Mouse (Mus musculus) heart, embryonic 14.5 days (tissue): ENCODE data around the gene Ccl17. TPM values are rescaled to one million over a fixed set of nuclear protein-coding genes. Genes with fewer than 3 reads are reported as not detected.

Experiments
- ATAC-seq: fragments of 200-750 bp; cut with Nextera tagmentation; 2 replicates; pipeline ENCODE4 v1.8.0; 2017; ENCODE audit warnings: low read depth, moderate TSS enrichment; ENCODE audit not compliant: insufficient number of reproducible peaks, insufficient read depth, low FRiP score
- H3K27ac ChIP-seq, 2 experiments: fragments of 200-500 bp in 1 of 2; fragments of 300-500 bp in 1 of 2; sonication (generic) in 1 of 2; replicated peaks in 1 of 2; 2 replicates each; pipeline ENCODE4 v1.5.1; 2012 to 2014; ENCODE audit warnings: low read depth in 2 of 2, low read length in 2 of 2, control low read depth in 1 of 2, mild to moderate bottlenecking in 1 of 2, mixed read lengths in 1 of 2; ENCODE audit not compliant: control insufficient read depth in 1 of 2, insufficient read depth in 1 of 2
- H3K27me3 ChIP-seq: fragments of 300-500 bp; sonication (generic); 2 replicates; pipeline ENCODE4 v1.6.1; 2014; ENCODE audit warnings: mild to moderate bottlenecking, low read length, control low read depth; ENCODE audit not compliant: control insufficient read depth, insufficient read depth
- H3K36me3 ChIP-seq: fragments of 300-500 bp; sonication (generic); 2 replicates; pipeline ENCODE4 v1.6.1; 2014; ENCODE audit warnings: mild to moderate bottlenecking, control low read depth, low read length, mixed read lengths; ENCODE audit not compliant: control insufficient read depth, insufficient read depth
- H3K4me1 ChIP-seq, 2 experiments: fragments of 200-500 bp in 1 of 2; fragments of 300-500 bp in 1 of 2; sonication (generic) in 1 of 2; 2 replicates each; pipeline ENCODE4 v1.6.1; 2012 to 2014; ENCODE audit warnings: low read length in 2 of 2, control low read depth in 1 of 2, mixed read lengths in 1 of 2; ENCODE audit not compliant: control insufficient read depth in 2 of 2, insufficient read depth in 2 of 2
- H3K4me2 ChIP-seq: fragments of 300-500 bp; sonication (generic); 2 replicates; pipeline ENCODE4 v1.6.1; 2014; ENCODE audit warnings: mild to moderate bottlenecking, low read length
- H3K4me3 ChIP-seq, 2 experiments: fragments of 200-500 bp in 1 of 2; fragments of 300-500 bp in 1 of 2; sonication (generic) in 1 of 2; 2 replicates each; pipeline ENCODE4 v1.5.1; 2012 to 2014; ENCODE audit warnings: low read length in 2 of 2, mild to moderate bottlenecking in 2 of 2, control low read depth in 1 of 2, low read depth in 1 of 2, moderate library complexity in 1 of 2; ENCODE audit not compliant: control insufficient read depth in 1 of 2, insufficient read depth in 1 of 2
- H3K9ac ChIP-seq: fragments of 300-500 bp; sonication (generic); 2 replicates; pipeline ENCODE4 v1.6.1; 2014; ENCODE audit warnings: mild to moderate bottlenecking, low read length
- H3K9me3 ChIP-seq: fragments of 300-500 bp; sonication (generic); 2 replicates; pipeline ENCODE4 v1.6.1; 2016; ENCODE audit warnings: low read length, control low read depth; ENCODE audit not compliant: control insufficient read depth
- WGBS: fragments of 180-500 bp; shearing (Covaris S2); extraction: QIAGEN DNeasy Blood & Tissue Kit; methylation state at CpG from one replicate; pipeline ENCODE4 v1.1.7; 2014; 5-methylcytosine and 5-hydroxymethylcytosine counted together
- polyA plus RNA-seq: library from polyadenylated mRNA; unstranded; fragments of >200 nt; fragmentation: Nextera tagmentation; extraction: Ambion mirVana; gene quantifications from 2 replicates; pipeline ENCODE4 v1.2.1, GENCODE M21; 2014

The Ccl17 gene
- polyA plus RNA-seq, 1 experiment from 2014 or later = 0.45 TPM

DNA sequence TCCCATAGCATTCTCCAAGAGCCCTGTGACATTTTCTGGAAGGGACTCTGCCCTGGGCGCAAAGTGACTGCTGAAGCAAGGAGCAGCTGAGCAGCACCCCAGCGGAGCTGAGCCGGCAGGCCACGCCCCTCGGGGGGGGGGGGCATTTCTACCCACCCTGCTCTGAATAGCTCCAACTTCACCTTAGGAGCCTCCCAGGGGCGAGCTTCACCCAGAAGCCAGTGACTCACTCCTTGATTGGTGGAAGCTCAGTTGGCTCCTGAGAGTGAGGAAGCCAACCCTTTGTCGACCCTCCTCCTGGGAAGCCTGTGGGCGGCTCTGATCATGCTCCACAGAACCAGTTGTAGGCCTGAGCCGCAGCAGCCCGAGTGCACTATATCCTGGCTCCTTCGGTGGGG lies 28.4 kb upstream of the Ccl17 start:
- 6% methylated on average over 11 of the region's 11 CpGs for WGBS
- peak overlapping the region; percentile 37 for H3K4me2 ChIP-seq
- H3K36me3 ChIP-seq = no peaks in the 10 kb centered on the region
- H3K9ac ChIP-seq = no peak overlapping the region
- H3K9me3 ChIP-seq = no peaks in the 10 kb centered on the region
- H3K27me3 ChIP-seq = no peaks in the 10 kb centered on the region
- H3K4me3 ChIP-seq = no peak overlapping the region
- ATAC-seq = 0 out of 2 replicates have a peak, but pooled peaks have one; percentile 20
- H3K4me1 ChIP-seq = peaks cover 41 to 45% of the 10 kb centered on the region in 2 experiments
- no peak overlapping the region for H3K27ac ChIP-seq

DNA sequence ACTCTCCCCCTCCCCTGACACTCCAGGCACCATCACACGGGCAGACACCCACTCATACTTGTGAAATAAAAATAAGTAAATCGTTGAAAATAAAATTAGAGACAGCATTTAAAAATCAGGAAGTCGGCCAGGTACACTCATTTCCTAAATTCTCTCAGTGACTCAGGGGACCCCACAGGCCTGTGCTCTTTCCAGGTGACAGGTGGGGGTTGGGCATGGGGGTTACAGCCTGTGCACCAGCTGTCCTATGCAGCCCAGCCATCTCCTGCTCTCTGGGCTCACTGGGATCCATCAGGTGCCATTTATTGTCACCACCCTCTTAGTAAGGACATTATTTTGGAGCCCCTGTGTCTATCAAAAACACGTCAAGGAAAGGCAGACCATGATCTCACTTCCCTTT lies 26.4 kb upstream of the Ccl17 start:
- H3K4me1 ChIP-seq = peaks cover 24 to 35% of the 10 kb centered on the region in 2 experiments
- H3K36me3 ChIP-seq = no peaks in the 10 kb centered on the region
- H3K27ac ChIP-seq = no peak overlapping the region
- no peaks in the 10 kb centered on the region for H3K9me3 ChIP-seq
- no peak overlapping the region for H3K4me3 ChIP-seq
- no peaks in the 10 kb centered on the region for H3K27me3 ChIP-seq
- H3K4me2 ChIP-seq = no peak overlapping the region
- no peak for ATAC-seq
- no peak overlapping the region for H3K9ac ChIP-seq
- WGBS = 51% methylated on average over 4 of the region's 4 CpGs

- no peaks in the 10 kb centered on the region for H3K9me3 ChIP-seq
- WGBS = 56% methylated on average over 12 of the region's 12 CpGs
- H3K4me3 ChIP-seq = no peak overlapping the region
- peaks cover 20 to 28% of the 10 kb centered on the region in 2 experiments for H3K4me1 ChIP-seq
- ATAC-seq = no peak
- no peak overlapping the region; a peak in 1 of 4 replicates for H3K27ac ChIP-seq
- no peaks in the 10 kb centered on the region for H3K27me3 ChIP-seq
- no peak overlapping the region for H3K4me2 ChIP-seq
- H3K9ac ChIP-seq = no peak overlapping the region
- H3K36me3 ChIP-seq = no peaks in the 10 kb centered on the region
Measured at GRCm38 (mm10) chr8:94785247-94785985, 24.8 kb upstream of the Ccl17 start.

DNA sequence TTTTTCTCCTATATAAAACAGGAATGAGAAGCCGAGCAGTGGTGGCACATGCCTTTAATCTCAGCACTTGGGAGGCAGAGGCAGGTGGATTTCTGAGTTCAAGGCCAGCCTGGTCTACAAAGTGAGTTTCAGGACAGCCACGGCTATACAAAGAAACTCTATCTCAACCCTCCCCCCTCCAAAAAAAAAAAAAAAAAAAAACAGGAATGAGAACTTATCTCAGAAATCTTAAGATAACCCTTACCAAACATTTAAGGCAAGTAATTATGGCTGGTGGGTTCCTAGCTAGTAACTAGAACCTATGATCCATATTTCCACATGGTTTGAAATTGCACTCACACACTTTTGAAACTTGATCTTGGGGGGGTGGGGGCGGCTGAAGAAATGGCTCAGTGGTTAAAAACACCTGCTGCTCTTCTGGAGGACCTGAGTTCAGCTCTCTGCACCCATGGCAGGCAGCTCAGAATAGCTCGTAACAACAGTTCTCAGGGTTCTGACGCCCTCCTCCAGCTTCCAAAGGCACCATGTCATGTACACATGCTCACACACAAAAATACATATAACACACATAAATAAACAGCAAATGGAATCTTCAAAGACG lies 24.2 kb upstream of the Ccl17 start:
- Histone ChIP-seq H3K4me1 (peaks cover 18 to 24% of the 10 kb centered on the region in 2 experiments), H3K27ac (no peak overlapping the region), H3K9me3 (no peaks in the 10 kb centered on the region), H3K4me3 (no peak overlapping the region), H3K4me2 (no peak overlapping the region), H3K9ac (no peak overlapping the region), H3K36me3 (no peaks in the 10 kb centered on the region), H3K27me3 (no peaks in the 10 kb centered on the region)
- 75% methylated on average over 6 of the region's 6 CpGs for WGBS
- no peak for ATAC-seq

DNA sequence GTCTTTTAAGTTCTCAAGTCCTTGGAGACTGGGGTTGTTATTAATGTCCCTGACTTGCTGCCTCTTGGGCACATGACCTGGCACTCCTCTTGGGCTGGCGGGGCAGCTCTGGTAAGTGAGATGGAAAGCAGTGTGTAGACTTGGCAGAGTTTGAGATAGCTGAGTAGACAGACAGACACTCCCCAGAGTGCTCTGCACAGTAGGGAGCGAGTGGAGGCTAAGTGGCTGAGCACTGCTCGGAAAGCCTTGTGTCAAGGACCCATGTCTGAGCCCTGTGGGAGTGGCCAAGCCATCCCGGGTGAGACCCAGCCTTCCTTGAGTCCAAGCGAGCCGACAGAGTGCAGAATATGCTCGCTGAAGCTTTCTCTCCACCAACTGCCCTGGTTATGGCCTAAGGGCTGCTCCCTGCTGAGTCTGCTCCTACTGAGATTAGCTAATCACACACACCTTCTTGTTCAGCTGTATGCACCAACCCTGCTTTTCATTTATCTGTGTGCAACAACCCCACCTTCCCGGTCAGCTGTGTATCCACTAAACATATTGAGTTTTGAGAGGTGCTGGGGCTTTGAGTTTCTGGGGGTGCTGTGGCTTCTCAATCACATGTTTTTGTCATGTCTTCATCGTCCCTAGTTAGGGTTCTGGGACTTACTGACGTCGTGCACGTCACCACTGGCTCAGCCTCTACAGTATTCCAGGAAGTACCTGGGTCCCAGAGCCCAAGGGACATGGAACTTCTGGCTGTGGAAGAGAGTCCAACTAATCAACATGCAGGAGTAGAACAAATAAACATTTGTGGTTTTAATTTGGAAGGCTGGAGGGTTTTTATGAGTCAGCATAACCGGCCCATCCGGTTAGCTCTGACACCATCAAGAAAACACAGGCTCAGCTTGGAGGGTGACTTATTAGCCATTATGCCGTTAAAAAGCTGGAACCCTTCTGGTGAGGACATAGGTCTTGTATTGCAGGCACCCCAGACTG lies 22.4 kb upstream of the Ccl17 start:
- Histone ChIP-seq H3K4me3 (no peak overlapping the region), H3K27me3 (no peaks in the 10 kb centered on the region), H3K9ac (no peak overlapping the region), H3K36me3 (no peaks in the 10 kb centered on the region), H3K9me3 (no peaks in the 10 kb centered on the region), H3K4me2 (no peak overlapping the region), H3K4me1 (peaks cover 5 to 13% of the 10 kb centered on the region in 2 experiments), H3K27ac (no peak overlapping the region)
- ATAC-seq = no peak
- 52% methylated on average over 15 of the region's 15 CpGs for WGBS

DNA sequence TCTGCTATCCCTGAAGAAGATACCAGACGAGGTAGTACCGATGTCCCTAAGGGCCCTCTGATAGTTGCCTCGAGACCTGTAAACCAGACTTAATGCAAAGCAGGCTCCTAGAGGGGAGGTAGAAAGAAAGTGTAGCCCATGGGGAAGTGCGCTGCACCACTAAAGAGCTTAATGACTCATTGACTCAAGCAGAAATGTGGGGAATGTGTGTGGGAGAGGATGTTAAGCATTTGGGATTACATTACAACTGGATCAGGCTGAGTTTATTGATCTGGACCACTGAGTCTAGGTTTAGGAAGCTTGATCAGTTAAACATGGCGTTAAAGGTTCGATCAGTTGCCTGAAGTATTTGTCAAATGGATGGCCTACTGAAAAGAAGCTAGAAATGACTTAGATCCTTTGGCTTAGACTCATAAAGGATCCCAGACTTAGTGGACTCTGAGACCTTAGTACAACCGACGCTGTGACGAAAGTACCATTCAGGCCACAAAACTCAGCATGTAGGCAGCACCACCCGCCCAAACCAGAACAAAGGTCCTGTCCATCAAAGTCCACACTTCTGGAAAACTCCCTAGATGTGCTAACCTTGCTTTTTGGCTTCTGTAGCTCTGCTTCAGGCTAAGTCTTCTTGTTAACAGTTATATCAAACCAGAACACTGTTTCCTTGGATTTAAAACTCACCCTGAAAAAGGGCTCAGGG lies 20.8 kb upstream of the Ccl17 start:
- no peak overlapping the region for H3K27ac ChIP-seq
- ATAC-seq = no peak
- H3K36me3 ChIP-seq = no peaks in the 10 kb centered on the region
- no peaks in the 10 kb centered on the region for H3K27me3 ChIP-seq
- H3K4me2 ChIP-seq = no peak overlapping the region
- H3K4me1 ChIP-seq = peaks cover 5 to 8% of the 10 kb centered on the region in 2 experiments
- no peak overlapping the region for H3K9ac ChIP-seq
- H3K4me3 ChIP-seq = no peak overlapping the region
- no peaks in the 10 kb centered on the region for H3K9me3 ChIP-seq
- 80% methylated on average over 10 of the region's 10 CpGs for WGBS

- H3K9ac ChIP-seq = no peak overlapping the region
- H3K4me1 ChIP-seq = no peaks in the 10 kb centered on the region
- no peaks in the 10 kb centered on the region for H3K9me3 ChIP-seq
- no peak overlapping the region for H3K27ac ChIP-seq
- no peak overlapping the region for H3K4me2 ChIP-seq
- H3K36me3 ChIP-seq = no peaks in the 10 kb centered on the region
- H3K4me3 ChIP-seq = no peak overlapping the region
- no peak for ATAC-seq
- 85% methylated on average over 4 of the region's 4 CpGs for WGBS
- no peaks in the 10 kb centered on the region for H3K27me3 ChIP-seq
Measured at GRCm38 (mm10) chr8:94794368-94794767, 15.9 kb upstream of the Ccl17 start.
